Mouse (Mus musculus) heart, adult 2 months (tissue): ENCODE results near the gene Cited2. TPM values are rescaled to one million over a fixed set of nuclear protein-coding genes. Genes with fewer than 3 reads are reported as not detected.

Experiments used
- DNase-seq, 2 experiments: peaks; one replicate each; pipeline ENCODE4 v3.0.0; 2021
- H3K27ac ChIP-seq: fragments of 200-600 bp; 2 replicates; pipeline ENCODE4 v1.8.1; 2022
- H3K27me3 ChIP-seq: fragments of 200-500 bp; 2 replicates; pipeline ENCODE4 v1.6.1; 2012; ENCODE audit warnings: mild to moderate bottlenecking, low read length, inconsistent platforms, mixed read lengths; ENCODE audit not compliant: control insufficient read depth, insufficient read depth
- H3K36me3 ChIP-seq: fragments of 200-500 bp; 2 replicates; pipeline ENCODE4 v1.6.1; 2012; ENCODE audit warnings: low read length, inconsistent platforms; ENCODE audit not compliant: control insufficient read depth, insufficient read depth
- H3K4me1 ChIP-seq: fragments of 200-500 bp; 2 replicates; pipeline ENCODE4 v1.6.1; 2011; ENCODE audit warnings: low read length; ENCODE audit not compliant: control insufficient read depth, insufficient read depth
- H3K4me3 ChIP-seq: fragments of 200-600 bp; 2 replicates; pipeline ENCODE4 v1.8.1; 2022
- H3K79me2 ChIP-seq: fragments of 200-500 bp; replicated peaks from 2 replicates; pipeline ENCODE4 v1.6.1; 2012; ENCODE audit warnings: mild to moderate bottlenecking, inconsistent platforms, low read length, moderate library complexity, mixed read lengths; ENCODE audit not compliant: control insufficient read depth, insufficient read depth
- H3K9ac ChIP-seq: fragments of 200-500 bp; 2 replicates; pipeline ENCODE4 v1.6.1; 2012; ENCODE audit warnings: low read depth, mild to moderate bottlenecking, control low read depth, inconsistent platforms, low read length, mixed read lengths
- CTCF ChIP-seq: fragments of 200-600 bp; IDR thresholded peaks from 2 replicates; pipeline ENCODE4 v1.8.1; 2022; ENCODE audit warnings: antibody characterized with exemption, mild to moderate bottlenecking, moderate library complexity
- EP300 ChIP-seq: fragments of 200-500 bp; IDR thresholded peaks from 2 replicates; pipeline ENCODE4 v1.6.1; 2011; ENCODE audit warnings: low read depth, low read length, control low read depth; ENCODE audit not compliant: insufficient read depth
- POLR2A ChIP-seq: fragments of 200-500 bp; IDR thresholded peaks from 2 replicates; pipeline ENCODE4 v1.6.1; 2011; ENCODE audit warnings: mild to moderate bottlenecking, low read depth, low read length, control low read depth; ENCODE audit not compliant: insufficient read depth
- WGBS: fragments of 180-500 bp; shearing (Covaris S2); methylation state at CpG from one replicate; pipeline ENCODE4 v1.1.7; 2018; 5-methylcytosine and 5-hydroxymethylcytosine counted together
- intact Hi-C: fragments of 180-260 bp; cut with DNase I; formaldehyde crosslinking; loops from one replicate; pipeline ENCODE4 v1.15.1; 2025
- long read RNA-seq: library from polyadenylated mRNA; stranded (forward); transcript quantifications from one replicate; pipeline ENCODE4 v2.0.0, GENCODE M21; 2021
- polyA plus RNA-seq: library from polyadenylated mRNA; depleted of rRNA; stranded (reverse); fragments of >200 nt; gene quantifications from 2 replicates; pipeline ENCODE4 v1.2.3, GENCODE M21; 2012; rRNA removed
- total RNA-seq, 2 experiments: library from RNA; stranded (reverse); gene quantifications; 2 replicates each; pipeline ENCODE4 v1.2.3; 2021

Cited2 gene
- total RNA-seq (10 to 100 TPM; 38.7 to 54.0 TPM), polyA plus RNA-seq (22.2 and 23.8 TPM in 2 replicates)
- long read RNA-seq, transcript Cited2-201 (2 exons, 1,979 nt) = major isoform, 24 of 37 reads
- long read RNA-seq, transcript Cited2-203 (1 exons, 2,411 nt) = minor isoform, 13 of 37 reads
- long read RNA-seq, partial matches to known transcripts = 0 of 37 reads
- long read RNA-seq, other reads (novel, unspliced or antisense) = 0 of 37 reads

GRCm38 (mm10) chr10:17722653-17723410, at the start of gene Cited2:
Cited2 (plus strand) TSS chr10:17723218.
- peaks cover 4% of the 10 kb centered on the region for H3K4me1 ChIP-seq
- H3K4me3 ChIP-seq = peak within 1 kb of the TSS; percentile 98
- DNase-seq = peak; percentile 98 to 100
- H3K27ac ChIP-seq = peak within 1 kb of the TSS; percentile 98
- intact Hi-C loops = loop anchor here (5.0 to 10.0 kb wide), 8 partner anchors 178 to 1378 kb away; no protein-coding TSS in a partner anchor
- peak; percentile 100 for TF ChIP-seq POLR2A
- peak; percentile 62 for TF ChIP-seq CTCF
- peak; percentile 95 for TF ChIP-seq EP300
- peak within 1 kb of the TSS; percentile 98 for H3K9ac ChIP-seq
- WGBS = under 1% methylated on average over 55 of the region's 55 CpGs
- H3K79me2 ChIP-seq = no peaks in the 10 kb centered on the region; the same call in 1 of the 2 replicates
- no peaks in the 10 kb centered on the region for H3K27me3 ChIP-seq
- peaks cover 3% of the 10 kb centered on the region; the same call in 1 of the 2 replicates for H3K36me3 ChIP-seq

GRCm38 (mm10) chr10:17674454-17674853, 48.6 kb upstream of the Cited2 start:
- 87% methylated on average over 5 of the region's 5 CpGs for WGBS
- no peak for DNase-seq
- TF ChIP-seq EP300 (no peak), POLR2A (no peak), CTCF (no peak)
- Histone ChIP-seq H3K79me2 (no peaks in the 10 kb centered on the region), H3K4me1 (no peaks in the 10 kb centered on the region), H3K4me3 (no peak overlapping the region), H3K27me3 (no peaks in the 10 kb centered on the region), H3K27ac (no peak overlapping the region), H3K9ac (no peak overlapping the region), H3K36me3 (no peaks in the 10 kb centered on the region)
- intact Hi-C loops = no loop called here

DNA sequence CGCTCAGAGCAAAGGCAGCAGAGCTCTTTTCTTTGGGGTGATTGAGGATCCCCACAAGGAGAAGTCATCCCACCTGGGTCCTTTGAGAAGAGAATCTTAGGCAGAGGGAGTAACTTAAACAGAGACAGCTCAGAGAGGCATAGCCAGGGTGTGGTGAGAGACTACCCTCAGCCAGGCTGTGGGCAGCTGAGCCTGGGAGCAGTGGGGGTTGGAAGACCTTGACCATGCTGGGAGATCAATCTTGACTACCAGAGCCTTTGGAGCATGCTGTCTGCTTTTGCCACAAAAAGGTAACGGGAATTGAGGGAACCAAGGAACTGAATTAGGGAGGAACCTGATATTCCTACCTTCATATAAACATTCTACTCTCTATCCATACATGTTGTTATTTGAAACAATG, 48.1 kb upstream of the Cited2 start:
- TF ChIP-seq EP300 = no peak
- TF ChIP-seq CTCF = no peak
- no peak for TF ChIP-seq POLR2A
- Histone ChIP-seq H3K79me2 (no peaks in the 10 kb centered on the region), H3K36me3 (no peaks in the 10 kb centered on the region), H3K4me1 (no peaks in the 10 kb centered on the region), H3K9ac (no peak overlapping the region), H3K4me3 (no peak overlapping the region), H3K27ac (no peak overlapping the region), H3K27me3 (no peaks in the 10 kb centered on the region)
- intact Hi-C loops = no loop called here
- 92% methylated on average over 2 of the region's 2 CpGs for WGBS
- DNase-seq = no peak

- Histone ChIP-seq H3K4me3 (no peak overlapping the region), H3K27ac (no peak overlapping the region), H3K79me2 (no peaks in the 10 kb centered on the region), H3K9ac (no peak overlapping the region), H3K36me3 (no peaks in the 10 kb centered on the region), H3K4me1 (no peaks in the 10 kb centered on the region), H3K27me3 (no peaks in the 10 kb centered on the region)
- DNase-seq = no peak
- WGBS = 87% methylated on average over 3 of the region's 3 CpGs
- intact Hi-C loops = no loop called here
- TF ChIP-seq POLR2A (no peak), EP300 (no peak), CTCF (no peak)
Measured at GRCm38 (mm10) chr10:17676464-17676863, 46.6 kb upstream of the Cited2 start.

- Histone ChIP-seq H3K9ac (no peak overlapping the region), H3K36me3 (no peaks in the 10 kb centered on the region), H3K79me2 (no peaks in the 10 kb centered on the region), H3K4me3 (no peak overlapping the region), H3K4me1 (no peaks in the 10 kb centered on the region), H3K27ac (no peak overlapping the region), H3K27me3 (no peaks in the 10 kb centered on the region)
- no peak for DNase-seq
- TF ChIP-seq EP300 (no peak), POLR2A (no peak), CTCF (no peak)
- 85% methylated on average over 4 of the region's 4 CpGs for WGBS
- intact Hi-C loops = no loop called here
Measured at GRCm38 (mm10) chr10:17677308-17677707, 45.7 kb upstream of the Cited2 start.
